Mouse (Mus musculus): Measurements from ENCODE around the gene Dnm2.
"Not testable (repeated sequence)": the region's sequence is repeated elsewhere in the genome, so short reads cannot be mapped to it uniquely, and the experiment has no call there.

The Dnm2 gene

DNA sequence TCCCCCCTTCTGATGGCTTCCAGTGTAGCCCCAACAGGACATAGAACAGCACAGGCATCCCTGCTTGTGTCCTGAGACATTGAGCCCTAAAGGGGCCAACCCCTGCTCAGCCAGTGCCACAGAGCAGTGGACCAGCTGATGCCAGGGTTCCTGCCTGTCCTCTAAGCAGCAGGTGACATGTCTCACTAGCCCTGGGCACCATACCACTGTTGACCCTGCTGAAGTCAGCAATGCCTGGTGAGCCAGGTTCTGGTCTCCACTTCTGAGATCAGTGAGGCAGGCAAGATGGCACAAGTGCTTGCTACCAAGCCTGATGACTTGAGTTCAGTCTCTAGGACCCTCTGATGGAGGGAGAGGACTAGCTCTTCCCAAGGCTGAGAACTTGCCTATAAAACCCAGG, 81.1 kb downstream of the Dnm2 start:
- DNase-seq (ENCODE audit: low spot score in 2 of 2): no peak

DNA sequence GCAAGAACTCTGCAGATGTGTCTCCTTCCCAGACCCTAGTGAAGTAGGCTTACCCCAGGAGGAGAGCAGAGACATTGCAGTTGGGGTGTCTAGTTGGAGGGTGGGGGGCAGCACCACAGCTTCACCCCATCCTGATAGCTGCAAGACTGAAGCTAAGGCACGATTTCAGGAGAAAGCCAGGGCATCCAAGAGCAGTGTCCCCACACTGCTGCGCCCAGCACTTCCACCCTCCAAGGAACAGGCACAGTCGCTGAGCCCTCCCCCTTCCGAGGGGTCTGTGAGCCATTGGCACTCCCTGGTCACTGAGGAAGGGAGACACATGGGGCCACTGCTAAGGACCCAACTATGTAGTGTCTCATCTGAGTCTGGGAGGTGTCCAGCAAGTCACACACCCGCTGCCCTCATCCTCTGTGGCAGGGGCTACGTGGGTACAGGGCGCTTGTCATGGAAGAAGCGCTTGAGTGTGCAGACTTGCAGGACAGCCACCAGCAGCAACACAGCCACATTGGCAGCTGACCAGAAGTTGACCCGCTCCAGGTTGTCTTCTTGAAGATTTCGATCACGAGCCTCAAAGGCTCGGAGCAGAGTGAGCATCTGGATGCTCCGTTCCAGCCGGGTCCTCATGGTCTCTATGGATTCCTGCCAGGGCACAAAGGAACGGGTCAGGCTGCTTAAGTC, 83.2 kb downstream of the Dnm2 start:
- DNase-seq (ENCODE audit: low spot score in 2 of 2): no peak

DNA sequence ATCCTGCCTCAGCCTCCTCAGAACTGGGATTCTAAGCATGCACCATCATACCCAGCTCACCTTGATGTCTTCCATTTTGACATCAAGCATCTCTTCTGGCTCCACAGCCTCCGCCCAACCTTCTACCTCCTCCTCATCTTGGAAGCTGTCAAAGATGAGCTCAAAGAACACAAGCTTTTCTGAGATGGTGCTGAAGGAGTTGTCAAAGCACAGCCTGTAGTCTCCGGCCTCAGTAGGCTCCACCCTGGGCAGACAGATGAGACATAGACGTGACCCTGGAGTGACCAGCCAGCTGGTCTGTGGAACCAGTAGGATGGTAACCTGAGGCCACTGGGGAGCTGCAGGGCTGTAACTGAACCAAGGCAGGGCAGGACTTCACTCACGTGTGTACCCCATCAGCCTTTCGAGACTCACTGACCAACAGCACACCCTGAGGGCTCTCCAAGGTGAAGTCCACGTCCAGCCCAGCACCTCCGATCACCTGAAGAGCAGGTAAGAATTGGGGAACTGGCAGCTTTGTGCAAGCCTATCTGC, 84.2 kb downstream of the Dnm2 start:
- no peak for DNase-seq (ENCODE audit: low spot score in 2 of 2)

DNA sequence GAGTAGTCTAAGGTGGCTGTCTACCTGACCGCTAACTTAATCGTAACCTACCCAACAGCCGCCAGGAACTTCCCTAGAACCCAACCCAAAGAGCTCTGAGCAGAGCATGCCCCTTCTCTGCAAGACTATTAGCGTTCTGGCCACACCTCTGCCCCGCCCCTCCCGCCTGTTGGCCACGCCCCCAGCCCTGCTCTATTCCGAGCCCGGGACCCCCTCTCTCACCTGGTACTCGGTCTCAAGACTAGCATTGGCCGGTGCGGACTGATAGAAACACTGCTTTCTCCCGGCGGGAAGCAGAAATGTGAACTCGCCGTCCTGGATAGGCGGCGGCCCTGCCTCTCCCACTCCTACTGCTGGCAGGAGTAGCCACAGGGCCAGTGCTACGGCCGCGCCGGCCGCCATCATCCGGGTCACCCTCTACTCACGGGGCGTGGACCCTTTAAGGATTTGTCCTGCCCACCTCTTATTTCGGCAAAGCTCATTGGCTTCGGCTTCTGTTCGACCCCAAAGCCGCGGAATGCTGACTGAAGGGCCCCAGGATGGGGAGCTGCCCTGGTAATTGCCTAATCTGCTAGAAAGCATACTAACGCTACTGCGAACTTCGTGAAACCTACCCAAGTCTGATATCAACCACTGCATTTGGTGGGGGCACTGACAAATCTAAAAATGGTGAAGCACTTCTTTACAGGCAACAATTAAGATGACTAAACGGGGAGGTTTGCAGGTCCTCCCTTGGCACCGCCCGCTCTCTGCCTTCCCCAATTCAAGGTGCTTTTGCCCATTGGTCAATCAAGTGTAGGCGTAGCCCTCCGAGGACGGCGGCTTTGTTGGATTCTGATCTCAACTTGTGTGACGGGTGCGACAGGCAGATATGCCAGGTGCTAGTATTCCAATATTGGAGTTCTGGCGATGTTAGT, 85.3 kb downstream of the Dnm2 start, which contains the start of gene Tmed1:
Tmed1 (minus strand) TSS at position 481 of the 917 bp plus-strand sequence.
- peak; percentile 92 to 93 for DNase-seq (ENCODE audit: low spot score in 2 of 2)

DNA sequence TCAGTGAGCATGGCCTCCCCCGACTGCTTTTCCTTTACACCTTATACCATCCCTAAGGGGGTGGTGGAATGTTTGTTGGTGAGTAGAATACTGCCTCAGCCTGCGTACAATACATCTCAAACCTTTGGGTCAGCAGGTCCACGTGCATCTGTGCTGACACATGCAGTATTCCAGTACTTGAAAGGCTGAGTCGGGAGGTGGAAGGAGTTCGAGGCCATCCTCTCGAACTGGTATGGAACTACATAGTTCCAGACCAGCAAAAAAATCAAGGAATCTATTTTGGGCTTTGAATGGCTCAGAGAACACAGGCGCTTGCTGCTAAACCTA, 85.9 kb downstream of the Dnm2 start:
- DNase-seq (ENCODE audit: low spot score in 2 of 2): no peak

DNA sequence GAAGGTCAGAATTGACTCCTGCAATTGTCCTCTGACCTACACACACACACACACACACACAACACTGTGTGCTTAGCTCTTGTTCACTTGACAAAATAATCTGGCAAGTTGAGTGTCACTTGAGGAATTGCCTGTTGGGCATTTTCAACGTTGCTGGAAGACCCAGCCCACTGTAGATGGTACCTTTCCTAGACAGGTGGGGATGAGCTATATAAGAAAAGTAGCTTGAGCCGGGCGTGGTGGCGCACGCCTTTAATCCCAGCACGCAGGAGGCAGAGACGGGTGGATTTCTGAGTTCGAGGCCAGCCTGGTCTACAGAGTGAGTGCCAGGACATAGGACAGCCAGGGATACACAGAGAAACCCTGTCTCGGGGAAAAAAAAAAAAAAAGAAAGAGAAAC, 86.3 kb downstream of the Dnm2 start:
- DNase-seq (ENCODE audit: low spot score in 2 of 2): no peak

DNA sequence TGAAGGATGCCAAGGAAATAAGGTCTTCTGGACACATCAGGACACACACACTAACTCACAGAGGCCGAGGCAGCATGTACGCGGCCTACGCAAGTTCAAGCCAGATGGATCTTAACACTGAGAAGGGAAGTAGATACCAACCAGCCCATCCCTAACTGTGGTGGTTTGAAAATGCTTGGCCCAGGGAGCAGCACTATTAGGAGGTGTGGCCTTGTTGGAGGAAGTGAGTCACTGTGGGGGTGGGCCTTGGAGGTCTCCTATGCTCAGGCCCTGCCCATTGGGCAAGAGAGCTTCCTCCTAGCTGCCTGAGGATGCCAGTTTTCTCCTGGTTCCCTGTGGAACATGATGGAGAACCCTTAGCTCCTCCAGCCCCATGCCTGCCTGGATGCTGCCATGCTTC, 88.8 kb downstream of the Dnm2 start:
- no peak for DNase-seq (ENCODE audit: low spot score in 2 of 2)

DNA sequence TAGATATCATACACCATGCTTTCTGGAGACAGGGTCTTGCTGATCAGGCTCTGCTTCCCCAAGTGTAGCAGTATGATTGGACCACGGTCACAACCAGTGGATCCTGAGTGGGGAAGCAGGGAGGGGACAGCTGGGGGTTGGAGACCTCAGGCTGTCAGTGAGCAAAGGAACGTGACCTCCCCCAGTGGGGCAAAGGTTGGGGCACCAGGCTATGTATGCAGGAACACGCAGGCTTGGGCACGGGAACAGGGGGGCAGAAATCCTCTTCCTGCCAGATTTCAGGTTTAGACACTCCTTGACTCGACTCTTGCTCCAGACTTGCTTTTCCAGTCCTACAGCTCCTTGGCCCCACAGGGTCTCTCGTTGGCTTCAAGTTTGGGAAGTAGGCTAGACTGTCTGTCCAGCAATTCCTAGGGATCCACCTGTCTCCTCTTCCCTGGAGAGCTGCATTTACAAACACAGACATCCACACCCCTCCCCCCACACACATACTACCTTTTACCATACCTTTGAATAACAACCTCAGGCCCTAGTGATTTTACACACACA, 93.3 kb downstream of the Dnm2 start:
- no peak for DNase-seq (ENCODE audit: low spot score in 2 of 2)

DNA sequence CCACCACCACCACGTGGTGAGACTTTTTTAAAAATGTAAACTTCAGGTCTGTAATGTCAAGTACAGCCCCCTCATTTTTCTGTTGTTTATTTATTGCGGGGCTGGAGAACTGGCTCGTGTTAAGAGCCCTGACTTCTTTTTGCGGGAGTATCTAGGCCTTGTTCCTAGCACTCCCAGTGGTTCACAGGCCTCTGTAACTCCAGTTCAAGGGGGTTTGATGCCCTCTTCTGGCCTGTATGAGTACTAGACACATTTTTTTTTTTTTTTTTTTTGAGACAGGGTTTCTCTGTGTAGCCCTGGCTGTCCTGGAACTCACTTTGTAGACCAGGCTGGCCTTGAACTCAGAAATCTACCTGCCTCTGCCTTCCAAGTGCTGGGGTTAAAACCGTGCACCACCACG, 94.0 kb downstream of the Dnm2 start:
- DNase-seq (ENCODE audit: low spot score in 2 of 2): not testable (repeated sequence)

DNA sequence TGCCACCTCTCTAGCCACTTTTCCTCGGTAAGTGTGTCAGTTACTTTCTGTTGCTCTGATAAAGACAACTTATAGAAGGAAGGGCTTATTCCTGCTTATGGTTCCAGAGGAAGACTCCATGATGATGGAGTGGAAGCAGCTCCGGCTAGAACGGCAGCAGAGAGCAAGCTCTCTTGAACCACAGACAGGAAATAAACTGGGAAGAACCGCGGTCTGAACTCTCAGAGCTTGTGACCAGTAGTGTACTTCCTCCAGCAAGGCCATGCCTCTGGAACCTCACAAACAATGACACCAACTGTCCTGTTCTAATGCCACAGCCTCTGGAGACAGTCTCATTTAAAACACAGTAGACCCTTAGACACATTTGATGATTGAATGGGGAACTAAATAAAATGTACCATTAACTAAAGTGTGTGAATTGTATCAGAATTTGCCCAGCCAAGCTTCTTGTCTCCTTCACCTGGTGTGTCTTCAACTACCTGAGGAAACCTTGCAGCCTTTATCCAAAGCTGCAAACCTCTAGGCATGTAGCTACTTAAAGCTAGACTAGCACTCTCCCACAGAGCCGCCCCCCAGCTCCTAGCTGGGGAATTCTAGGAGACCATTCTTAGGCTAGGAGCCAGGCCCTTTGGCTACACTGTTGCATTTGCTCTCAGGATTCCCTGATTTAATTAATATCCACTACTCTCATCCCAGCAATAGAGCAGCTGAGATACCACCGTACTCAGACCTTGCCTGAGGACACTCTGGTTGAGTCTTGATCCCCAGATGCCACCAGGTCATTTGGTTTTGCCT, 100.6 kb downstream of the Dnm2 start:
- DNase-seq (ENCODE audit: low spot score in 2 of 2): peak; percentile 56 to 61

DNA sequence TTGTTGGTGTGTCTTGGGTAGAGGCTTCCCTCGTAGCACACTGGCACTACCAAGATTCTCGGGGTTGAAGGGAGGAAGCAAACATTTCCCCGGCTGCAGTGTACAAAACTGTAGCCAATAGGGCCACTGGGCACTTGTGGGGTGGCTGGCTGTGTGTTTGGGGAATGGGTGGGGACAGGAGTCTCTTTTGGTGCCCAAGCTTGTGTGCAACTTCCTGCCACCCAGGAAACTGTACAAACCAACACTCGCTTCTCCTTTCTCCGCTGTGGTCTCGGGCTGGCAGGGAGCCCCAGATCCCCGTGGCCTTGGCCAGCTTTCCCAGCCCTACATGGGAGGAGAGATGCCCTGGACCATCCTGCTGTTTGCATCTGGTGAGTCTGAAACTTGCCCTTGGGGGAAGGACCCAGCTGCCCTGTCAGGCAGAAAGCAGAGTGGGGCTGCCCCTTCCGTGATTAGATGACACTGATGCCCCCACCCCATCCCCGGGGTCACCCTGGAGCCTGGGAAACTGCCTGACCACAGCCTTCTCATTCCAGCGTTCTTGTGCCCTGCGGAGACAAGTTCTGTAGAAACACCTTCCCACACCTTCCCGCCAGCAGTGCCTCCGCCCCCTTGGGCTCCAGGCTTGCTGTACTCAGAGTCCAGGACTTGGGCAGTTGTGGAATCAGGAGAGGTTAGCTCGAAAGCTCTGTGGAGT, 101.4 kb downstream of the Dnm2 start, which contains the start of gene AB124611:
AB124611 (plus strand) TSS at position 240 of the 697 bp plus-strand sequence.
- peak; percentile 85 to 87 for DNase-seq (ENCODE audit: low spot score in 2 of 2)

DNA sequence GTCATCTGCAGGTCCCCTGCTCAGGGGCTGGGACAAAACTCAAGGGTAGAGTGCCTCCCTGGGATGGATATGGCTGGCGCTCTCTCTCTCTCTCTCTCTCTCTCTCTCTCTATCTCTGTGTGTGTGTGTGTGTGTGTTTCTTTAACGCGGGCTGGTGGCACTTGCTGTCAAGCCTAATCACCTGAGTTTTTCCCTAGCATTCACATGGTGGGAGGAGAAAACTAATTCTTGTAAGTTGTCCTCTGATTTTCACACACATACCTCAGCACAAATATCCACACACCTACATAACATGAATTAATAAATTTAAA, 101.9 kb downstream of the Dnm2 start:
- DNase-seq (ENCODE audit: low spot score in 2 of 2): no peak

DNA sequence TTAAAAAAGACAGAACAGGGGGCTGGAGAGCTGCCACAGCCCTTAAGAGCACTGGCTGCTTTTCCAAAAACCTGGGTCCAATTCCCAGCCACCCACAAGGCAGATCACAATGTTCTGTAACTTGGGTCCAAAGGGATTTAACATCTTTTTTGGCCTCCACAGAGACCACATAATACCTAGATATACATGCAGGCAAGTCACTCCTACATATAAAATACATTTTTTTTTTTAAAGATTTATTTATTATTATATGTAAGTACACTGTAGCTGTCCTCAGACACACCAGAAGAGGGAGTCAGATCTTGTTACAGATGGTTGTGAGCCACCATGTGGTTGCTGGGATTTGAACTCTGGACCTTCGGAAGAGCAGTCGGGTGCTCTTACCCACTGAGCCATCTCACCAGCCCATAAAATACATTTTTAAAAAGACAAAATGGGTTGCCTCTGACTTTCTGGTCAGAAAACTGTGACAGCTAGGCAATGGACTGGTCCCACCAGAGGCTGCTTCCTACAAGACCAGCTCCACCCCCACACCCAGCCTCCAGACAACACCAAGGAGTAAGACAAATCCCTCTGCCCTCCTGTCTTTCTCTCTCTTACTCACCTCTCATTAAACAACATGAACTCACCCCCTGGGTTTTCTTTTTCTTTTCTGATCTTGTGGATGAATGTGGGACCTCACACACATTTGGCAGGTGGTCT, 102.5 kb downstream of the Dnm2 start:
- no peak for DNase-seq (ENCODE audit: low spot score in 2 of 2)

DNA sequence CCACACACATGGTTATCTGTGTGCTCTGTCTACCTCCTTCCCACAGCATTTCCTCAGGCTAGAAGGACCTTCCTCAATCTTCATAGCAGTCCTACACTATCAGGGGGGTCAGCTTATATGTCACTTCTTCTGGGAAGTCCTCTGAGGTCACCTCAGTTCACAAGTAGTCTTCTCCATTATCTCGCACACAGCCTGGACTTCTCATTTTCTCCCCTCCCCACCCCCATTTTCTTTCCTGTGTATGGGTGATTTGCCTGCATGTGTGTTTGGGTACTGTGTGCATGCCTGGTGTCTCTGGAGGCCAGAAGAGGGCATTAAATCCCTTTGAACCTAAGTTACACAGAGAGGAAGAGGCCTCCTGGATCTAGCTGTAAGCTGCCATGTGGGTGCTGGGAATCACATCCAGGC, 103.2 kb downstream of the Dnm2 start:
- DNase-seq (ENCODE audit: low spot score in 2 of 2): peak; percentile 50 to 63

DNA sequence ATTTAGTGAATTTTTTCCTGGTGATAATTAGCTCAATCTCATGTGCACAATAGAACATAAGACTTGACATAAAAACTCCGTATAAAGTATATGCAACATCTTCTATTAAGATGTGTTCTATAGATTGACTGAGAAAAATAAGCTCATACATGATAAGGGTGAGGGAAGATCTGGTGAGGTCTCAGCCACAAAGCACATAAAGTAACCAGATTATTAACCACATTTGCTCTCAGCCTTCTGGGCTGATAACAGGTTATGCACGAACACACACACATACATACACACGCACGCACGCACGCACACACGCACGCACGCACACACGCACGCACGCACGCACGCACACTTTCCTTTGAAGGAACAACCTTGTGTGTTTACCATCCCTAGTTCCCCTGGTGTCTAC, 111.8 kb downstream of the Dnm2 start:
- no peak for DNase-seq (ENCODE audit: low spot score in 2 of 2)

DNA sequence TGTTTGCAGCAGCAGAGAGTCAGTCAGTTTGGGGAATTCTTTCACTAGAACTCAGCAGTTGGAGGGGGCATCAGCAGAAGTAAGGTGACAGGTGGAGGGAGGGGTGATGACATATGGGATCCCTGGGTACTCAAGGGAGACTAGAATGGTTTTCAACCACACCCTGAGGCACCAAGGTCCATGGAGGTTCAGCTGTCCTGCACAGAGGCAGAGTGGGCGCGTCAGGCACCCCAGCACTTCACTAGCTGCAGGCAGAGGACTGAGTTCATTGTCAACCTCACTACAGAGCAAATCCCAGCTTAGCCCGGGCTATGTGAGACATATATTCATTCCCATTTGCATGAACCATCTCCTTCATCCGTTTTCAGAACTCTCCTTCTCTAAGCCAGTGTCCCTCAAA, 112.3 kb downstream of the Dnm2 start:
- no peak for DNase-seq (ENCODE audit: low spot score in 2 of 2)

DNA sequence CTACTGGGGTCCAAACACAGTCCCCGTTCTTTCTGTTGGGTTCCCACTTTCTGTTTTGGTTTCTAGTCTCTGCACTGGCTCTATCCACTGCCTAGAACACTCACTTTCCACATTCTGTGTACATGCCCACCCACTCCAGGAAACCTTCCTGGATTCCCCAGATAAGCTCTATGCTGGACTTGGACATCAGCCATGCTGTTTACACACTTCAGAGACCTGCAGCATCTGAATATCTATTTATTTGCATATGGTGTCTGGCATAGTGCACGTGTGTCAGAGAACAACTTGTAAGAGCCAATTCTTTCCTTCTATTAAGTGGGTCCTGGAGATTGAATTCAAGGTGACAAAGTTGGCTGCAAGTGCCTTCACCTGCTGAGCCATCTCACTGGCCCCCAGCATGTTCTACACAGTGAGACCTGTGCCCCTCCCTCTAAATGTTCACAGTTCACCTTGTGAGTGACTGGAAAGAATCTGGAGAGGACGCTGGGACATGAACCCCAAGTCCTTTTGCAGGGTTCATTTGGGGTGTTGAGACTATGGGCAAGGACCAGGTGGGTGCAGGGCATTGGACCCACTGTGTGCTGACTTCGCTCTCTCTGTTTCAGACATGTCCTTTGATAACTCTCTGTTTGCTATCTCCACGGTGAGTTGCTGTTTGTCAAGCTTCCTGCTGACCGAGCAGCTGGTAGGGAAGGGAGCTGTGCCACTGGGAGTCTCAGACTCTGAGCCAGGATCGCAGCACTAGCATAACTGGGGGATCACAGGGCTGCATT, 115.5 kb downstream of the Dnm2 start:
- DNase-seq (ENCODE audit: low spot score in 2 of 2): no peak

DNA sequence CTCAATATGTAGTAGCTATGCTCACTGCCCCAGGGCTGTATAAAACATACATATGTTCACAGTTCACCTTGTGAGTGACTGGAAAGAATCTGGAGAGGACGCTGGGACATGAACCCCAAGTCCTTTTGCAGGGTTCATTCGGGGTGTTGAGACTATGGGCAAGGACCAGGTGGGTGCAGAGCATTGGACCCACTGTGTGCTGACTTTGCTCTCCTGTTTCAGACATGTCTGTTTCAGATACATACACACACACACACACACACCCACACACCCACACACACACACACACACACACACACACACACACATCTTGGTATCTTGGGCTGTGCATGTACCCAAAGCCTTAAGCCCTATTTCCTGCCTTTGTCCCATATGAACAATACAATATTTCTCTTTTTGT, 117.3 kb downstream of the Dnm2 start:
- DNase-seq (ENCODE audit: low spot score in 2 of 2): not testable (repeated sequence)

DNA sequence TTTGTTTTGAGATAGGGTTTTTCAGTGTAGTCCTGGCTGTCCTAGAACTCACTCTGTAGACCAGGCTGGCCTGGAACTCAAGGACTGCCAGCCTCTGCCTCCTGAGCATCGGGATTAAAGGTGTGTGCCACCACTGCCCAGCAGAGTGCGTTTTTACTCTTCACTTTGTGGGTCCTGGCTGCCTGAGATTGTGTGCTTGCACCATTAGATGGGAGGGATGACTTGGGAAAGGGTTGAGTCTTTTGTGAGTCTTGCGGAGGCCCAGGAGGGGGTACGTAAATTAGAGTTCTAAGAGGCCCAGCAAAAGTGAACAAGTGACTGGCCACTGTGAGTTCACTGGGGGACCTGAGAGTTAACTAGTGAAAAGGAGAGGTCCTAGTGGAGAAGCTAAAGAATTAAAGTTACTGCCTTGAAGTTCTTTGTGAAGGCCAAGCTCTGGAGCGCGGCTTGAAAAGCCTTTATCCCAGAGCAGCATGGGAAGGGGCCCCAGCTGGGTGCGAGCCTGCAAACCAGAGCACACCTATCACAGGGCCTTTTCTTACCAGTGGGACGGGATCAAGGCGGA, 120.7 kb downstream of the Dnm2 start:
- DNase-seq (ENCODE audit: low spot score in 2 of 2): no peak
